In the genomic region with DNA sequence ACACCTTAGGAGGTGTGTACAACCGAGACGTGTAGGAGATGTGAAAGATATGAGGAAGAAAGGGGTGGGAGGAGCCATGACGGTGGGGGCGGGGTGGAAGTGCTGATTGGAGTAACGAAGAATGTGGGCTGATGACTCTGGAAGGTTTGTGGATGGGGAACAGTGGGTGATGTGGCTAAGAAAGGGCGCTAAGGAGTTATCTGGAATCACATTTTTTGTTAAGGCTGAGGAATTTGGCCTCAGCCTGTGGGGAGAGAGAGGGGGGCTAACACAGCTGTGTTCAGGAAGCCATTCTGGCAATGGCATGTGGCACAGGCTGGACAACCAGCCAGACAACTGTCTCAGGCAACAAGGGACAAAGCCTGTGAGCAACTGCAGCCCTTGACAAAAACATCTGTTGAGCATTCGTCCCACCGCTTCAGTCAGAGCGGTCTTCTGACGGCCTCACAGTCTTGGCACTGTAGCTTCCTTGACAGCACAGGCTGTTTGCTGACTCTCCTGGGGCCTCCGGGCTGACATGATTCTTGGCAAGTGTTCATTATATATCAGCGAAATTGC, we compare ENCODE assay signal across 8 mouse cellular contexts. TPM values are rescaled to one million over a fixed set of nuclear protein-coding genes. Genes with fewer than 3 reads are reported as not detected.
DNase-seq lines count a peak whose midpoint lies in the region; ATAC-seq and TF ChIP-seq lines count a peak whose summit lies in the region.

No protein-coding gene starts in this region.

- peak; percentile 82 for ATAC-seq in embryonic facial prominence, embryonic 14.5 days (ENCODE audit: low read depth)
- ATAC-seq in heart, embryonic 16.5 days (replicated peaks; ENCODE audit: extremely low read depth, insufficient read depth, low FRiP score) = peak; percentile 70
- ATAC-seq in kidney, postnatal 0 days (replicated peaks; ENCODE audit: low FRiP score, low read depth) = no peak
- peak; percentile 47; the same call in 1 of the 2 replicates for ATAC-seq in stomach, embryonic 15.5 days (ENCODE audit: insufficient read depth, low FRiP score, low read depth)

- H3K27ac ChIP-seq in embryonic facial prominence, embryonic 14.5 days (replicated peaks; ENCODE audit: low read depth, low read length) = peak overlapping the region; percentile 74
- H3K27ac ChIP-seq in heart, embryonic 16.5 days (ENCODE audit: low read length) = peak overlapping the region; percentile 73
- peak overlapping the region; percentile 8; the same call in 1 of the 2 replicates for H3K27ac ChIP-seq in kidney, postnatal 0 days
- peak overlapping the region; percentile 75 for H3K27ac ChIP-seq in stomach, embryonic 15.5 days

- no peaks in the 10 kb centered on the region for H3K36me3 ChIP-seq in embryonic facial prominence, embryonic 14.5 days (ENCODE audit: control insufficient read depth, insufficient read depth, low read length)
- no peaks in the 10 kb centered on the region for H3K36me3 ChIP-seq in heart, embryonic 16.5 days (ENCODE audit: control insufficient read depth, insufficient read depth)
- no peaks in the 10 kb centered on the region for H3K36me3 ChIP-seq in kidney, postnatal 0 days (ENCODE audit: insufficient read depth, low read length)
- no peaks in the 10 kb centered on the region for H3K36me3 ChIP-seq in stomach, embryonic 15.5 days

- DNase-seq in spleen, postnatal 10 days (ENCODE audit: low spot score in 2 of 2) = peak; percentile 11 to 64
- DNase-seq in spleen, adult 12 weeks (ENCODE audit: low spot score) = no peak
- DNase-seq in embryonic facial prominence, embryonic 14.5 days (ENCODE audit: low spot score) = peak; percentile 95
- peak; percentile 73 for DNase-seq in kidney, postnatal 0 days (ENCODE audit: low spot score)
- peak; percentile 68 to 91 for DNase-seq in lung, postnatal 4 days
- no peak for DNase-seq in left cerebral cortex, postnatal 14 days (ENCODE audit: low spot score in 2 of 2)

- no peak overlapping the region for H3K4me3 ChIP-seq in embryonic facial prominence, embryonic 14.5 days (ENCODE audit: low read depth, low read length)
- H3K4me3 ChIP-seq in heart, embryonic 16.5 days (ENCODE audit: low read length) = peak overlapping the region; percentile 2; the same call in 1 of the 2 replicates
- H3K4me3 ChIP-seq in kidney, postnatal 0 days (replicated peaks; ENCODE audit: low read depth, low read length) = no peak overlapping the region
- no peak overlapping the region for H3K4me3 ChIP-seq in stomach, embryonic 15.5 days (replicated peaks)

- no peak overlapping the region for H3K9ac ChIP-seq in embryonic facial prominence, embryonic 14.5 days (ENCODE audit: low read depth, low read length)
- 0 out of 2 replicates have a peak overlapping the region, but pooled peaks have one; percentile 7 for H3K9ac ChIP-seq in heart, embryonic 16.5 days (ENCODE audit: low read length)
- no peak overlapping the region for H3K9ac ChIP-seq in kidney, postnatal 0 days (ENCODE audit: low read depth, low read length)
- no peak overlapping the region for H3K9ac ChIP-seq in stomach, embryonic 15.5 days

- intact Hi-C loops in left cerebral cortex, postnatal 14 days (cut with DNase I) = no loop called here

- 12% methylated on average over 12 of the region's 12 CpGs for WGBS in embryonic facial prominence, embryonic 14.5 days
- WGBS in heart, embryonic 16.5 days = 11% methylated on average over 12 of the region's 12 CpGs
- 30% methylated on average over 12 of the region's 12 CpGs for WGBS in kidney, postnatal 0 days
- whole genome bisulfite sequencing in stomach, embryonic 15.5 days = 15% methylated on average over 12 of the region's 12 CpGs

- H3K4me1 ChIP-seq in embryonic facial prominence, embryonic 14.5 days (ENCODE audit: control insufficient read depth, insufficient read depth, low read length) = peaks cover 50% of the 10 kb centered on the region
- peaks cover 39% of the 10 kb centered on the region for H3K4me1 ChIP-seq in heart, embryonic 16.5 days (ENCODE audit: control insufficient read depth, insufficient read depth, low read length)
- H3K4me1 ChIP-seq in kidney, postnatal 0 days (replicated peaks; ENCODE audit: insufficient read depth, low read length) = peaks cover 24% of the 10 kb centered on the region
- peaks cover 43% of the 10 kb centered on the region for H3K4me1 ChIP-seq in stomach, embryonic 15.5 days

- TF ChIP-seq CTCF in kidney, postnatal 0 days (IDR thresholded peaks at IDR 0.05; ENCODE audit: low read depth) = no peak

- peak overlapping the region; percentile 32 for H3K4me2 ChIP-seq in embryonic facial prominence, embryonic 14.5 days (ENCODE audit: low read depth, low read length)
- H3K4me2 ChIP-seq in heart, embryonic 16.5 days (ENCODE audit: low read depth, low read length) = peak overlapping the region; percentile 55
- peak overlapping the region; percentile 31 for H3K4me2 ChIP-seq in kidney, postnatal 0 days (ENCODE audit: low read length)
- H3K4me2 ChIP-seq in stomach, embryonic 15.5 days = peak overlapping the region; percentile 40

- H3K27me3 ChIP-seq in embryonic facial prominence, embryonic 14.5 days (replicated peaks; ENCODE audit: control insufficient read depth, insufficient read depth, low read length) = no peaks in the 10 kb centered on the region
- H3K27me3 ChIP-seq in heart, embryonic 16.5 days (ENCODE audit: control insufficient read depth, insufficient read depth, low read length) = no peaks in the 10 kb centered on the region
- no peaks in the 10 kb centered on the region for H3K27me3 ChIP-seq in kidney, postnatal 0 days (ENCODE audit: insufficient read depth, low read length)
- no peaks in the 10 kb centered on the region for H3K27me3 ChIP-seq in stomach, embryonic 15.5 days (replicated peaks)

- H3K9me3 ChIP-seq in embryonic facial prominence, embryonic 14.5 days (ENCODE audit: control insufficient read depth, low read length) = no peaks in the 10 kb centered on the region
- no peaks in the 10 kb centered on the region for H3K9me3 ChIP-seq in heart, embryonic 16.5 days (replicated peaks; ENCODE audit: control insufficient read depth, low read length)
- H3K9me3 ChIP-seq in kidney, postnatal 0 days (replicated peaks; ENCODE audit: low read length) = no peaks in the 10 kb centered on the region
- no peaks in the 10 kb centered on the region for H3K9me3 ChIP-seq in stomach, embryonic 15.5 days

RNA-seq across cellular contexts. Expression of a gene that starts 23.1 kb away (rescaled TPM):
- 66.8 and 68.3 TPM in 2 replicates for polyA plus RNA-seq in embryonic facial prominence, embryonic 14.5 days (2014; fragmentation: Nextera tagmentation; extraction: Ambion mirVana)
- 54.5 and 61.5 TPM in 2 replicates for polyA plus RNA-seq in heart, embryonic 16.5 days (2015; fragmentation: Nextera tagmentation; extraction: Ambion mirVana)
- 35.9 and 38.9 TPM in 2 replicates for polyA plus RNA-seq in kidney, postnatal 0 days (2015; fragmentation: Nextera tagmentation; extraction: Ambion mirVana)
- polyA plus RNA-seq in stomach, embryonic 15.5 days (2015; fragmentation: Nextera tagmentation; extraction: Ambion mirVana) = 47.2 and 47.8 TPM in 2 replicates
- 1 to 10 TPM; 6.5 to 9.0 TPM for total RNA-seq in left cerebral cortex, postnatal 14 days (2021)

RNA-seq across cellular contexts. Expression of a gene that starts 43.0 kb away (rescaled TPM):
- polyA plus RNA-seq in embryonic facial prominence, embryonic 14.5 days (2014; fragmentation: Nextera tagmentation; extraction: Ambion mirVana) = 0.84 TPM in 1 of 2 replicates, not detected in the other
- polyA plus RNA-seq in heart, embryonic 16.5 days (2015; fragmentation: Nextera tagmentation; extraction: Ambion mirVana) = 5.4 and 6.4 TPM in 2 replicates
- polyA plus RNA-seq in kidney, postnatal 0 days (2015; fragmentation: Nextera tagmentation; extraction: Ambion mirVana) = 0.41 and 1.0 TPM in 2 replicates
- polyA plus RNA-seq in stomach, embryonic 15.5 days (2015; fragmentation: Nextera tagmentation; extraction: Ambion mirVana) = 40.4 and 53.4 TPM in 2 replicates
- not detected for total RNA-seq in left cerebral cortex, postnatal 14 days (2021)

Comparison
In these comparisons a context has a peak if more than half of its experiments do, and no peak if none do; other contexts are left out.
1. DNase-seq: peak in spleen, postnatal 10 days (2 of 2), embryonic facial prominence, embryonic 14.5 days (single experiment), kidney, postnatal 0 days (single experiment) and lung, postnatal 4 days (2 of 2); none in spleen, adult 12 weeks (single experiment) and left cerebral cortex, postnatal 14 days (0 of 2).
2. H3K27ac ChIP-seq: peak in every context shown above with its lines; median percentile 75 in stomach, embryonic 15.5 days; 74 in embryonic facial prominence, embryonic 14.5 days; 73 in heart, embryonic 16.5 days; 8 in kidney, postnatal 0 days.
3. Peak in every context shown above with its lines, with median percentiles within 50 percentile points of each other: H3K4me2 ChIP-seq.